Mouse (Mus musculus) ES-E14 (cell line): ENCODE measurements around the gene Cald1. TPM values are rescaled to one million over a fixed set of nuclear protein-coding genes. Genes with fewer than 3 reads are reported as not detected.

Source experiments
- DNase-seq: peaks from one replicate; pipeline ENCODE4 v3.0.0-alpha.2; 2013; ENCODE audit warnings: low read depth, low spot score
- H3K27ac ChIP-seq: 2 replicates; pipeline ENCODE4 v1.5.1; 2012; ENCODE audit warnings: low read depth, mild to moderate bottlenecking, low read length, moderate library complexity, mixed read lengths; ENCODE audit not compliant: poor library complexity, insufficient read depth, severe bottlenecking
- H3K36me3 ChIP-seq: 2 replicates; pipeline ENCODE4 v1.6.1; 2012; ENCODE audit warnings: mild to moderate bottlenecking, low read length, moderate library complexity, mixed read lengths; ENCODE audit not compliant: control insufficient read depth, poor library complexity, insufficient read depth, severe bottlenecking
- H3K4me1 ChIP-seq, 2 experiments: fragments of 150-350 bp in 1 of 2; sonication (generic) in 1 of 2; 2 replicates each; pipeline ENCODE4 v1.6.1; 2012; ENCODE audit warnings: low read length in 2 of 2, mild to moderate bottlenecking in 1 of 2, mixed read lengths in 1 of 2; ENCODE audit not compliant: control insufficient read depth in 2 of 2, insufficient read depth in 2 of 2, poor library complexity in 1 of 2
- H3K4me3 ChIP-seq, 2 experiments: fragments of 150-350 bp in 1 of 2; sonication (generic) in 1 of 2; 2 replicates each; pipeline ENCODE4 v1.5.1; 2012; ENCODE audit warnings: low read length in 2 of 2, low read depth in 1 of 2, mild to moderate bottlenecking in 1 of 2, mixed read lengths in 1 of 2; ENCODE audit not compliant: insufficient read depth in 1 of 2, poor library complexity in 1 of 2, severe bottlenecking in 1 of 2
- H3K9ac ChIP-seq: 2 replicates; pipeline ENCODE4 v1.6.1; 2012; ENCODE audit warnings: low read depth, mild to moderate bottlenecking, low read length, mixed read lengths; ENCODE audit not compliant: poor library complexity, insufficient read depth, severe bottlenecking
- H3K9me3 ChIP-seq: fragments of 150-350 bp; sonication (generic); 2 replicates; pipeline ENCODE4 v1.6.1; 2012; ENCODE audit warnings: low read depth, mild to moderate bottlenecking, low read length; ENCODE audit not compliant: control insufficient read depth, insufficient read depth
- CHD2 ChIP-seq: IDR thresholded peaks from 2 replicates; pipeline ENCODE4 v1.6.1; 2014; ENCODE audit warnings: mild to moderate bottlenecking, low read depth, low read length, inconsistent platforms
- HCFC1 ChIP-seq: IDR thresholded peaks from 2 replicates; pipeline ENCODE4 v1.6.1; 2012; ENCODE audit warnings: low read length, inconsistent platforms, borderline replicate concordance; ENCODE audit not compliant: insufficient read depth
- MAFK ChIP-seq: IDR thresholded peaks from 2 replicates; pipeline ENCODE4 v1.6.1; 2014; ENCODE audit warnings: mild to moderate bottlenecking, low read depth, low read length, inconsistent platforms; ENCODE audit not compliant: insufficient read depth
- ZC3H11A ChIP-seq: IDR thresholded peaks from 2 replicates; pipeline ENCODE4 v1.6.1; 2012; ENCODE audit warnings: low read depth, mild to moderate bottlenecking, inconsistent platforms, low read length, borderline replicate concordance
- ZNF384 ChIP-seq: IDR thresholded peaks from 2 replicates; pipeline ENCODE4 v1.6.1; 2012; ENCODE audit warnings: low read depth, low read length, inconsistent platforms
- in situ Hi-C, 2 experiments: fragments of 600-800 bp; cut with MboI; formaldehyde crosslinking; loops; one replicate each; pipeline ENCODE4 v1.15.1; 2025; ENCODE audit warnings: low sequenced_read_pairs in 2 of 2, inconsistent platforms in 1 of 2; ENCODE audit not compliant: unreplicated experiment in 2 of 2
- total RNA-seq: library from RNA; depleted of rRNA; stranded (reverse); fragments of 300-350 nt; gene quantifications from 2 replicates; pipeline ENCODE4 v1.2.3, GENCODE M21; 2012; rRNA removed

Cald1 gene
- total RNA-seq, 1 experiment = 108 TPM

DNA sequence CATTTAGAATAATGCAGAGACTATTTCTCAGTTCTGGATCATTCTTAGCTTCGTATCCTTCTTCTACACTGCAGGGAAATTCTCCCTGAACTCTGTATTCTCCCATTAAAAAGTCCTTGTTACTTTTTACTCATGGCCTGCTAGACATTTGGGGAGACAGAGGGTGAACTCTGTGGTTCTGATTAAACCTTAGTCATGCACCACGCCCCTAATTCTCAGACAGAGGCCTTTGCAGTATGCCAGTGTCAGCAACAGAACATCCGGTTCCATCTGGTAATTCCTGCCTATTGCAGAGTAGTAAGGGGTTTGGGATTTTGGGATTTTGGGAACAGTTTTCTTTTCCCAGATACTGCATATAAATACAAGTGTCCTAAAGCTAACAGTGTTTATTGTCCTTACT lies 198.6 kb downstream of the Cald1 start:
- Histone ChIP-seq H3K4me3 (no peak overlapping the region), H3K36me3 (no peaks in the 10 kb centered on the region)
- TF ChIP-seq CHD2 (no peak), HCFC1 (no peak), ZNF384 (no peak), MAFK (no peak; the same call in 1 of the 2 replicates), ZC3H11A (no peak)

DNA sequence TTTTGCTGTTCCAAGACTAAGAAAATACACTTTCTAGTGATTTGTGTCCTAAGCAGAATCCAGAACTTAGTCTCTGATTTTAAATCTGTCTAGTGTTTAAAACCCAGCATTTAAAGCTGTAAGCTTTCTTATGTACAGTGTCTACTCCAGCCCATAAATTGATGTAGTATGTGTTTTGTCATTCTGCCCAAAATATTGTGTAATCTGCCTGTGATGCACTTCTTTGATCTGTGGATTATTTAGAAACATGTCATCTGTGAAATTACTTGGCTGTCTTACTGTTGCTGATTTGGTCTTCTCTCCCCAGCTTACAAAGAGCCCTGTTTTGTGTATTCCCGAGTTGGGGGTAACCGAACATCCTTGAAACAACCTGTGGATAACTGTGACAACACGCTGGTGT lies 199.6 kb downstream of the Cald1 start:
- Histone ChIP-seq H3K36me3 (no peaks in the 10 kb centered on the region), H3K4me3 (no peak overlapping the region), H3K9ac (no peak overlapping the region), H3K9me3 (no peaks in the 10 kb centered on the region), H3K27ac (no peak overlapping the region), H3K4me1 (no peaks in the 10 kb centered on the region)
- no peak for TF ChIP-seq CHD2
- TF ChIP-seq ZC3H11A = no peak
- no peak for TF ChIP-seq HCFC1
- TF ChIP-seq ZNF384 = no peak
- no peak for TF ChIP-seq MAFK
- in situ Hi-C loops = no loop called here
- DNase-seq = no peak

More for the DNA sequence above, 198.6 kb downstream of the Cald1 start:
- Histone ChIP-seq H3K4me1 (no peaks in the 10 kb centered on the region), H3K27ac (no peak overlapping the region), H3K9me3 (no peaks in the 10 kb centered on the region), H3K9ac (no peak overlapping the region)
- in situ Hi-C loops = no loop called here
- DNase-seq = no peak

DNA sequence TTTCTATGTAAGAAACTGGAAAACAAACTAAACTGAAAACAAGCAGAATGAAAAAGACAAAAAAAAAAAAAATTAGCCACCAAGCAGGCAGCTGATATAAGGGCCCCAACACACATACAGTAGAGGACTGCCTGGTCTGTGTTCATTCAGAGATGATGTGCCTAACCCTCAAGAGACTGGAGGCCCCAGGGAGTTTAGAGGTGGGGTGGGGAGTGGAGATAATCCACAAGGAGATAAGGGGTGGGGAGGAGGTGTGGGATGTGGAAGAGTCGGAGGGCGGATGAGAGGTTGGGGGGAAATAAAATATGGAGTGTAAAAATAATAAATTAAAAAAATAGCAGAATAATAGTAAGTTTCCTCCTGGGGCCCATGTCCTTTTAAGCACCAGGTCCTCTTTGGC lies 207.3 kb downstream of the Cald1 start:
- Histone ChIP-seq H3K9ac (no peak overlapping the region), H3K36me3 (no peaks in the 10 kb centered on the region), H3K27ac (no peak overlapping the region), H3K9me3 (no peaks in the 10 kb centered on the region), H3K4me3 (no peak overlapping the region), H3K4me1 (no peaks in the 10 kb centered on the region)
- in situ Hi-C loops = no loop called here
- no peak for TF ChIP-seq MAFK
- no peak for TF ChIP-seq CHD2
- TF ChIP-seq ZC3H11A = no peak
- no peak for TF ChIP-seq HCFC1
- TF ChIP-seq ZNF384 = no peak
- no peak for DNase-seq

DNA sequence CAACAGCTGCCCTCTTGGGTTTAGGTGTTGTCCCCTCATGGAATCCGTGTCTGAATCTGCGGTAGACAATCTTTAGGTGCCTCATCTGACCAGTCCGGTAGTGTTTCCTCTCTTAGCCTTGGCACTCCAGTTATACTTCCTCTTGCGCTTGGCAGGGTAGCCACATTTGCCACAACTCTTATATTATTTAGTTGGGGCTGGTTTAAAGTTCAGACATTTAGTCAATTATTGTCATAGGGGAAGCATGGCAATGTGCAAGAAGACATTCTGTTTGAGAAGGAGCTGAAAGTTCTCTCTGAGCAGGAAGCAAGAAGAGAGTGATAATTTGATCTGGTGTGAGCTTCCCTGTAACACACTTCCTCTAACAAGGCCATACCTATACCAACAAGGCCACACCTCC lies 212.4 kb downstream of the Cald1 start:
- no peaks in the 10 kb centered on the region for H3K4me1 ChIP-seq
- H3K27ac ChIP-seq = no peak overlapping the region
- no peak for TF ChIP-seq MAFK
- no peak for TF ChIP-seq HCFC1
- no peak for TF ChIP-seq CHD2
- no peak for TF ChIP-seq ZNF384
- no peak for TF ChIP-seq ZC3H11A
- H3K36me3 ChIP-seq = no peaks in the 10 kb centered on the region
- no peaks in the 10 kb centered on the region for H3K9me3 ChIP-seq
- in situ Hi-C loops = no loop called here
- H3K4me3 ChIP-seq = no peak overlapping the region
- DNase-seq = no peak
- no peak overlapping the region for H3K9ac ChIP-seq

DNA sequence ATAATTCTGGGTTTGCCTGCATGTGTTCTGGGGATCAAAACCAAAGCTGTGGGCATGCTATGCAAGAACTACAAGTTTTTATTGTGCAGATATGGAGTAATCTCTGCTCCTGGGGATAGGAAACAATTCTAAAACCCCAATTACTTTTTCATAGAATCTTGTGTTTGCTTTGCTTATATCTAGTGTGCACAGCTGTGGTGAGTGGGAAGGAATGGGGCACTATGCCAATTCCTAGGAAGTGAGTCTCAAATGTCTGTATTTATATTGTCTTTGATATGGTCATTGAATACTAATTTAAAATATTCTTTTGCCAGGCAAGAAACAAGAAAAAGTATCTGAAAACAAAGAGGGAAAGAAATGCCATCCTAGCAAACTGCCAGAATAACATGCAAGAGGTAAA lies 226.1 kb downstream of the Cald1 start:
- Histone ChIP-seq H3K4me3 (no peak overlapping the region), H3K4me1 (no peaks in the 10 kb centered on the region), H3K27ac (no peak overlapping the region), H3K9me3 (no peaks in the 10 kb centered on the region), H3K9ac (no peak overlapping the region), H3K36me3 (no peaks in the 10 kb centered on the region)
- TF ChIP-seq HCFC1 = no peak
- no peak for TF ChIP-seq MAFK
- TF ChIP-seq ZNF384 = no peak
- TF ChIP-seq ZC3H11A = no peak
- TF ChIP-seq CHD2 = no peak
- in situ Hi-C loops = no loop called here
- no peak for DNase-seq

Other genes starting within 250 kb of the Cald1 start
- 12.3 and 25.1 TPM in 2 replicates for gene Akr1b8, start 244.4 kb upstream of the Cald1 start, total RNA-seq
- gene Akr1b10, start 214.3 kb upstream of the Cald1 start, total RNA-seq = 16.2 and 22.1 TPM in 2 replicates
- gene Akr1b7, start 186.2 kb upstream of the Cald1 start, total RNA-seq = 0.53 TPM in 1 of 2 replicates, not detected in the other
- gene Bpgm, start 122.3 kb upstream of the Cald1 start, total RNA-seq = 15.3 and 17.6 TPM in 2 replicates
- gene Agbl3, start 181.9 kb downstream of the Cald1 start, total RNA-seq = 1.3 and 2.6 TPM in 2 replicates